Mouse (Mus musculus) ES-E14 (cell line): ENCODE measurements around the gene Slc51a. TPM values are rescaled to one million over a fixed set of nuclear protein-coding genes. Genes with fewer than 3 reads are reported as not detected.

ENCODE experiments used
- DNase-seq: peaks from one replicate; pipeline ENCODE4 v3.0.0-alpha.2; 2013; ENCODE audit warnings: low read depth, low spot score
- H3K27ac ChIP-seq: 2 replicates; pipeline ENCODE4 v1.5.1; 2012; ENCODE audit warnings: low read depth, mild to moderate bottlenecking, low read length, moderate library complexity, mixed read lengths; ENCODE audit not compliant: poor library complexity, insufficient read depth, severe bottlenecking
- H3K36me3 ChIP-seq: 2 replicates; pipeline ENCODE4 v1.6.1; 2012; ENCODE audit warnings: mild to moderate bottlenecking, low read length, moderate library complexity, mixed read lengths; ENCODE audit not compliant: control insufficient read depth, poor library complexity, insufficient read depth, severe bottlenecking
- H3K4me1 ChIP-seq, 2 experiments: fragments of 150-350 bp in 1 of 2; sonication (generic) in 1 of 2; 2 replicates each; pipeline ENCODE4 v1.6.1; 2012; ENCODE audit warnings: low read length in 2 of 2, mild to moderate bottlenecking in 1 of 2, mixed read lengths in 1 of 2; ENCODE audit not compliant: control insufficient read depth in 2 of 2, insufficient read depth in 2 of 2, poor library complexity in 1 of 2
- H3K4me3 ChIP-seq, 2 experiments: fragments of 150-350 bp in 1 of 2; sonication (generic) in 1 of 2; 2 replicates each; pipeline ENCODE4 v1.5.1; 2012; ENCODE audit warnings: low read length in 2 of 2, low read depth in 1 of 2, mild to moderate bottlenecking in 1 of 2, mixed read lengths in 1 of 2; ENCODE audit not compliant: insufficient read depth in 1 of 2, poor library complexity in 1 of 2, severe bottlenecking in 1 of 2
- H3K9ac ChIP-seq: 2 replicates; pipeline ENCODE4 v1.6.1; 2012; ENCODE audit warnings: low read depth, mild to moderate bottlenecking, low read length, mixed read lengths; ENCODE audit not compliant: poor library complexity, insufficient read depth, severe bottlenecking
- H3K9me3 ChIP-seq: fragments of 150-350 bp; sonication (generic); 2 replicates; pipeline ENCODE4 v1.6.1; 2012; ENCODE audit warnings: low read depth, mild to moderate bottlenecking, low read length; ENCODE audit not compliant: control insufficient read depth, insufficient read depth
- CHD2 ChIP-seq: IDR thresholded peaks from 2 replicates; pipeline ENCODE4 v1.6.1; 2014; ENCODE audit warnings: mild to moderate bottlenecking, low read depth, low read length, inconsistent platforms
- HCFC1 ChIP-seq: IDR thresholded peaks from 2 replicates; pipeline ENCODE4 v1.6.1; 2012; ENCODE audit warnings: low read length, inconsistent platforms, borderline replicate concordance; ENCODE audit not compliant: insufficient read depth
- MAFK ChIP-seq: IDR thresholded peaks from 2 replicates; pipeline ENCODE4 v1.6.1; 2014; ENCODE audit warnings: mild to moderate bottlenecking, low read depth, low read length, inconsistent platforms; ENCODE audit not compliant: insufficient read depth
- ZC3H11A ChIP-seq: IDR thresholded peaks from 2 replicates; pipeline ENCODE4 v1.6.1; 2012; ENCODE audit warnings: low read depth, mild to moderate bottlenecking, inconsistent platforms, low read length, borderline replicate concordance
- ZNF384 ChIP-seq: IDR thresholded peaks from 2 replicates; pipeline ENCODE4 v1.6.1; 2012; ENCODE audit warnings: low read depth, low read length, inconsistent platforms
- in situ Hi-C, 2 experiments: fragments of 600-800 bp; cut with MboI; formaldehyde crosslinking; loops; one replicate each; pipeline ENCODE4 v1.15.1; 2025; ENCODE audit warnings: low sequenced_read_pairs in 2 of 2, inconsistent platforms in 1 of 2; ENCODE audit not compliant: unreplicated experiment in 2 of 2
- total RNA-seq: library from RNA; depleted of rRNA; stranded (reverse); fragments of 300-350 nt; gene quantifications from 2 replicates; pipeline ENCODE4 v1.2.3, GENCODE M21; 2012

Slc51a gene
- total RNA-seq, 1 experiment, result 1.1 TPM

- Histone ChIP-seq H3K9ac (no peak overlapping the region), H3K27ac (no peak overlapping the region), H3K4me1 (peaks cover 5 to 13% of the 10 kb centered on the region in 2 experiments; a peak in 3 of 4 replicates), H3K9me3 (peaks cover 3% of the 10 kb centered on the region; the same call in 1 of the 2 replicates), H3K36me3 (no peaks in the 10 kb centered on the region), H3K4me3 (no peak overlapping the region)
- no peak for DNase-seq
- in situ Hi-C loops, result no loop called here
- TF ChIP-seq CHD2 (no peak), ZC3H11A (no peak), HCFC1 (no peak), ZNF384 (no peak), MAFK (no peak)
These were observed 3.2 kb downstream of the Slc51a start for GRCm38 (mm10) chr16:32484431-32484871.

DNA sequence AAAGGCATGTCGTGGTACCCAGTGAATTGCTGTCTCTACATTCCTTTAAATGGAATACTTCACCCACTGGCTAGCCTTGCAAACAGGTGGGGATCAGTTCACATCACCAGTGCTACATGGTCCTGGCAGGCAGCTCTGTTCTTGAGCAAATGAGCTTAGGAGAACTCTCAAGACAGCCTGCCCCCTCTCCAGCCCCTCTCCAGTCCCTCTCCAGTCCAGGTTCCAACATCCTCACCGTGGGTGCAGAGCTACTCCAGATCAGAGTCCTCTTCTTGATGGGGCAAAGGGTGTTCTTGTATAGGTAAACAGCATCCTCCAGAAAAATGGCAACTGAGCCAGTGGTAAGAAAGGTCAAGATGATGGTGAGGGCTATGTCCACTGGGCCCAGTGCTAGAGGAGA lies 8.3 kb downstream of the Slc51a start:
- no peak overlapping the region for H3K4me3 ChIP-seq
- H3K27ac ChIP-seq, result no peak overlapping the region
- H3K4me1 ChIP-seq, result peaks cover 3 to 4% of the 10 kb centered on the region in 2 experiments; a peak in 2 of 4 replicates
- DNase-seq, result no peak
- in situ Hi-C loops, result no loop called here
- H3K9ac ChIP-seq, result no peak overlapping the region
- H3K9me3 ChIP-seq, result no peaks in the 10 kb centered on the region
- H3K36me3 ChIP-seq, result no peaks in the 10 kb centered on the region
- no peak for TF ChIP-seq ZC3H11A
- TF ChIP-seq HCFC1, result no peak
- TF ChIP-seq ZNF384, result no peak

GRCm38 (mm10) chr16:32477315-32477714 lies 10.4 kb downstream of the Slc51a start:
- in situ Hi-C loops, result no loop called here
- no peak for DNase-seq
- Histone ChIP-seq H3K9ac (no peak overlapping the region), H3K9me3 (no peaks in the 10 kb centered on the region), H3K27ac (no peak overlapping the region), H3K4me1 (no peaks in the 10 kb centered on the region), H3K36me3 (no peaks in the 10 kb centered on the region), H3K4me3 (no peak overlapping the region)
- no peak for TF ChIP-seq ZC3H11A

DNA sequence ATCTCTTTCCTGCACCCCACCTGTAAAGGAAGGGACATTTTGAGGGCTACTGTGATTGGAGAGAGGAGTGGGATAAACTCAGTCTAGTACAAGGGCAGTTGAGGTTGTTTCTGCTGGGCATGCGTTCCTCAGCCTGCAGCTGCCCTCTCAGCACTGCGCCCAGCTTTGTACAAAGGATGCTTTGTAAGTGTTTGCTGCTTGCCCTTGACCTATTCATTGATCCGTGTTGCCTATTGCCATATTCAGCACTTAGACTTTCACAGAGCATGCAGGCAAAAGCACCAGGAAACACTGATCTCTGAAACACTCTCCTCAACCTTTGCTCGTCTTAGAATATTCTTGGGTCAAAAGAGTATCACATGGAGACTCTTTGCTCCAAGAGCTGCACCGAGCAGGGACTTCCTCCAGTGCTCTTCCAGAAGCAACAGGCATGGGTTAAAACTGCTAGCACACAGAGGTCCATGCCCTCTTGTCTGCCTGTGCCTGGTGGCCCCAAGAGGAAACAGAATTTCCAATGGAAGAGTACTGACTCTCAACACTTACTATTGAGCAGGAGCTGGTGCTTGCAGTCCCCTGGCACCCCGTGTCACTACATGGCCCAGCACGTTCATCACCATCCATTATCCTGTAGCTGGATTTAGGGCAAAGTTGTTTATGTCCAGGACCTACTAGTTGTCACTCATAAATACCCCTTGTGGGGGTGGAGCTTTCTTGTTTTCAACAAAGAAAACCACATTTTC lies 15.2 kb downstream of the Slc51a start:
- no peaks in the 10 kb centered on the region for H3K4me1 ChIP-seq
- H3K27ac ChIP-seq, result no peak overlapping the region
- no peaks in the 10 kb centered on the region for H3K36me3 ChIP-seq
- no peak overlapping the region for H3K9ac ChIP-seq
- no peak overlapping the region for H3K4me3 ChIP-seq
- DNase-seq, result no peak
- no peak for TF ChIP-seq MAFK
- TF ChIP-seq CHD2, result no peak
- no peak for TF ChIP-seq ZC3H11A
- TF ChIP-seq HCFC1, result no peak
- no peak for TF ChIP-seq ZNF384
- H3K9me3 ChIP-seq, result no peaks in the 10 kb centered on the region
- in situ Hi-C loops, result no loop called here
